Mouse (Mus musculus) common myeloid progenitor, adult 5-6 weeks (primary cell): ENCODE results near the gene Hist1h2bg. TPM values are rescaled to one million over a fixed set of nuclear protein-coding genes. Genes with fewer than 3 reads are reported as not detected.
A peak's percentile ranks its signal among the peaks of the same experiment; 100 is the strongest.
"Not testable (repeated sequence)": the region's sequence is repeated elsewhere in the genome, so short reads cannot be mapped to it uniquely, and the experiment has no call there.

Source experiments
- ATAC-seq: replicated peaks from 2 replicates; pipeline ENCODE4 v1.8.0; 2016; ENCODE audit warnings: low read depth, mild to moderate bottlenecking, moderate TSS enrichment, inconsistent platforms; ENCODE audit not compliant: poor library complexity, severe bottlenecking
- total RNA-seq: library from RNA; stranded (forward); fragments of 200-1000, 187-1606 nt; gene quantifications from 2 replicates; pipeline ENCODE4 v1.2.3, GENCODE M21; 2017

The Hist1h2bg gene
- total RNA-seq, 1 experiment from 2014 or later: 1,586 TPM

DNA sequence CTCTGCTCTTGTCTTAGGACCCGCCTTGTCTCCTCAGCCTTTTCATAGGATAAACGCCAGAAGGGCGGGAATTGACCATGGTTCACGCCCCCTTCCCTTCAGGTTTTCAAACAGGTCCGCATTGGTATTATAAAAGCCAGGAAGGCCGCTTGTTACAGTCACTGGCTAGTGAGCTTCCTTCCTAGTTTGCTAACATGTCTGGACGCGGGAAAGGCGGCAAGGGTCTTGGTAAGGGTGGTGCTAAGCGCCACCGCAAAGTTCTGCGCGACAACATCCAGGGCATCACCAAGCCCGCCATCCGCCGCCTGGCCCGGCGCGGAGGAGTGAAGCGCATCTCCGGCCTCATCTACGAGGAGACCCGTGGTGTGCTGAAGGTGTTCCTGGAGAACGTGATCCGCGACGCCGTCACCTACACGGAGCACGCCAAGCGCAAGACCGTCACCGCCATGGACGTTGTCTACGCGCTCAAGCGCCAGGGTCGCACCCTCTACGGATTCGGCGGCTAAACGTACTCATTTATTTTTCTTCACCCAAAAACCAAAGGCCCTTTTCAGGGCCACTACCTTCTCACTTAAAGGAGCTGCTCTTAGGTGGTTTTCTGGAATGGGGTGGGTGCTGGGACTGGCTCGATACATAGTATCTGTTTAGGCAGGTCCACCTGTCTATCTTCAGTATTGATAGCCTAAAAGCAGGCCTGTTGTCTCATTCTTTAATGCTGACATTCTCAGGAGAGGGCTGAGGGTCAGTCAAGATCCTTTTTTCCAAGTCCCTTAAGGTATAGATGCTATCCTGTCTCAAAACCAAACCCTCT lies 10.4 kb downstream of the Hist1h2bg start, which contains the start of gene Hist1h4d:
Gene Hist1h4d, plus strand, starts transcription at position 191 of the 811 bp plus-strand sequence.
- peak; percentile 70 for ATAC-seq

GRCm38 (mm10) chr13:23582219-23583056 lies 11.2 kb downstream of the Hist1h2bg start:
- ATAC-seq: peak; percentile 4; the same call in 1 of the 2 replicates

DNA sequence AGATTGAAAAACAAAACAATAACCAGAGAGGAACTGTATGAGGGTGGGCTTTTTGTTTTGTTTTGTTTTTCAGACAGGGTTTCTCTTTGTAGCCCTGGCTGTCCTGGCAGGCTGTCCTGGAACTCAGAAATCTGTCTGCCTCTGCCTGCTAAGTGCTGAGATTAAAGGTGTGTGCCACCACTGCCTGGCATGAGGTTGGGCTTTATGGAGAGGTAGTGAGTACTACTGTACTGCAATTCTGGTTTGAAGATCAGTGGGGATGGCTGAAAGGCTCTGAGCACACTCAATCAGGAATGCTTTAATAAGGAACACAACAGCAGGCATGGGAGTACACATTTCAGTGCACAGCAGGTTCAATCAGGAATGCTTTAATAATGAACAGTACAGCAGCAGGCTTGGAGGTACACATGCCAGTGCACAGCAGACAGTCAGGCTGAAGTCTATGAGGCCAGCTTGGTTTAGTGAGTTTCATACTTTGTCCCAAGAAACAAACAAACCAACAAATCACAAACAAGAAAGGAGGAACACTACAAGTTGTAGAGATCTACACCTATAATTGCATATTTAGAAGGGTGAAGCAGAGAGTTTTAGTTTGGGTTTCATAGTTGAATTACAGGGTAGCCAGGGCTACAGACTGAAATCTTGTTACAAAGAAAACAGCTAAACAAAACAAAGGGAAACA lies 12.3 kb downstream of the Hist1h2bg start:
- ATAC-seq: no peak

- no peak for ATAC-seq
Measured at GRCm38 (mm10) chr13:23584331-23584730, 13.1 kb downstream of the Hist1h2bg start.

- peak; percentile 9; the same call in 1 of the 2 replicates for ATAC-seq
Measured at GRCm38 (mm10) chr13:23585029-23585441, 13.8 kb downstream of the Hist1h2bg start.

GRCm38 (mm10) chr13:23585442-23586098 lies 14.4 kb downstream of the Hist1h2bg start:
- ATAC-seq: peak; percentile 67

- no peak for ATAC-seq
Measured at GRCm38 (mm10) chr13:23586099-23586939, 15.1 kb downstream of the Hist1h2bg start.

GRCm38 (mm10) chr13:23586940-23587225 lies 15.7 kb downstream of the Hist1h2bg start:
- no peak for ATAC-seq

- ATAC-seq: no peak
Measured at GRCm38 (mm10) chr13:23591206-23591605, 20.0 kb downstream of the Hist1h2bg start.

GRCm38 (mm10) chr13:23591886-23592285 lies 20.7 kb downstream of the Hist1h2bg start:
- ATAC-seq: not testable (repeated sequence)

DNA sequence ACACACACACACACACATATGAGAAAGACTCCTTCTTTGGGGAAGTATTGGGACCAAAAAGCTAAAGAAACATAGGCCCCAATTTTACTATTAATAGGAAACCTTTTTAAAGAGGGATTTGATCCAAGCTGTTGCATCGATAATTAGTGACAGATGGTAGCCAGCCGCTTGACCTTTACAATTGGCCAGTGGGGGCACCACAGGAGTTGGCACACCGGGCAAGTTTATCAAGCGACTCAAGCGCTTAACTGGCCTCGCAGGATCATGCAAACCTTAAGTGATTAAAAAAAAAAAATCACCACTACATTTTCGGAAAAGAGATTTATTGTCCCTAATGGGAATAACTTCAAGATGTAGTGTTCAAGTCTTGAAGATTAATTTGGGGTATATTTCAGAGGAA lies 21.4 kb downstream of the Hist1h2bg start:
- ATAC-seq: no peak

DNA sequence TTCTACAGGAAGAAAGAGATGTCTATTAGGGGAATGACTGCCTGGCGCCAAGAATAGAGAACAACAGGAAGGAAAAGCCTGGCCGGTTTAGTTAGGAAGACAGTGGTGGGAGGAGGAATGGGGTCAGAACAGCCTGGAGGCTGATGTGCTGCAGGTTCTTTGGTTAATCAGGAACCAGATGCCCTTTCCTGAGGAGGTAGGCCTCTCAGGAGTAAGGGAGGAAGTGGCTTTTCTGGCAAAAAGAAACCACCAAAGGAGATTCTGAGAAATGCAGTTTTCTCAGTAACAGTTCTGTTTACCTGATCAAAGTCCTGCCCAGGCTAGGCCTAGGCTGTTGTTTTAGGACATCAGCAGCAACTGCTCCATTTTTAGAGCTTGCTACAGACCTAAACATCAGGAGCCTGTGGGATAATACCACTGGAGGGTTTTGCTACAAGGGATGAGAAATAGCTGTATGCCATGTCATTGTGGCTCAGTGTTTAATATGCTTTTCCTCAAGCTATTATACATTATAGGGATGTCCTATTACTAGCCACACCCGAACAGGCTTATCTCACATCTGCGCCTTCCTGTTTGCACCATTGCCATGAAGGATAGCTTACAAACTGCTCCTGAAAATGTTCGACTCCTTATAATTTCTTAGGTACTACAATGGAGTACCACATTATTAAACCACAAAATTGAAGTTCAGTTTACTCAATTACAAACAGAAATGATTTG lies 22.0 kb downstream of the Hist1h2bg start:
- ATAC-seq: peak; percentile 55

GRCm38 (mm10) chr13:23595185-23595584 lies 24.0 kb downstream of the Hist1h2bg start:
- ATAC-seq: no peak

GRCm38 (mm10) chr13:23595622-23596372 lies 24.6 kb downstream of the Hist1h2bg start:
- ATAC-seq: peak; percentile 64

DNA sequence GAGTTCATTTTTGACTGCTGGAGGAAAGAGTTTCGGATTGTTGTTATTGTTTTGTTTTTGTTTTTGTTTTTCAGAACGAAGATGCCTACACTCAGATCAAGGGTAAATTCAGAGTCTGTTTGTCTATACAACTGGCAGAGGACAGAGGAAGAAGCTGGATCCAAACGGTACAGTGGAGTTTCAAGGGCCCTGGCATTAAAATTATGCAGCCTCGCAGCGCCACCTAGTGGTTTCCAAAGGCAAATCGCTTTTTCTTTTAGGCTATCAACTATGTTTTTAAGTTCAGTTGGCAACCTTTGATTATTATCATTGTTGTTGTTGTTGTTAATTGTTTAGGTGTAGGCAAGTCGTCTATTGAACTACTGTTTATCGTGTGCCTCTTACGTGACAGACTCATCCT lies 26.8 kb downstream of the Hist1h2bg start:
- ATAC-seq: peak; percentile 70

- no peak for ATAC-seq
Measured at GRCm38 (mm10) chr13:23603182-23603699, 32.0 kb downstream of the Hist1h2bg start.

- ATAC-seq: no peak
Measured at GRCm38 (mm10) chr13:23604452-23604851, 33.3 kb downstream of the Hist1h2bg start.

- ATAC-seq: no peak
Measured at GRCm38 (mm10) chr13:23605052-23605451, 33.9 kb downstream of the Hist1h2bg start.
